Mouse (Mus musculus) lung, postnatal 0 days (tissue): ENCODE results near the gene Mul1.

Source experiments
- CTCF ChIP-seq: IDR thresholded peaks from 2 replicates; pipeline ENCODE4 v1.5.1; 2016; ENCODE audit warnings: antibody characterized with exemption, mild to moderate bottlenecking
- EP300 ChIP-seq: IDR thresholded peaks from 2 replicates; pipeline ENCODE4 v1.6.1; 2016; ENCODE audit warnings: antibody characterized with exemption, mild to moderate bottlenecking, control low read depth

DNA sequence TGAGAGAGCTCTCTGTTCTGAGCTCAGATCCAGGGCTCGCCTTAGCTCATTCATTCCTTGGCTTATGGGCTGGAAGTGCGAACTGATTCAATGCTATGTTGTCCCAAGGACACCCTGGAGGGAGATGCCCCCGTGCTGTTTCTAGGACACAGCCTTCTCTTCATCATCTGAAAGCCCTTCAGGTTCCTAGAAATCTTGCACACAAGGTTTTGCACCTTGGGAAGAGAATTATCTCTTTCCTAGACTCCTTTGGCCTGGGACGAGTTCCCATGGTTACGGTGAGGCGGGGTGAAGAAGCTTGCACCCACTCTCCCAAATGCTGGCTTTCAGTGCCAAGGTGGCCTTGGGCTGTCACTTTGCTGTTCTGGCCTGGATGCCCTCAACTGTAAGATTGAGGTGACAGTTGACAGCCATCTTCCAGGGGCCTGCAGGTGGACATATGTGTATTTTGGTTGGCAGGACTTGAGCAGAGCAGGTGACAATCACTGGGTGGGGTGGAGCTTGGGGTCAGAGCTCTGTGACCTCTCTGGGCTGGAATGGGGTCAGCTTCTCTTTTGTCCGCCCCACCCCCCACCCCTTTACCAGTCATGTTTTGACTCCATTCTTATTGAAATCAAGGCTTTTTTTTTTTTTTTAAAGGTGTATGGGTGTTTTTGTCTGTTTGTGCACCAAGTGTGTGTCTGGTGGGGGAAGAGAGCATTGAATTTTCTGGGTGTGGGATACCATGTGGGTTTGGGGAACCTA is 14.6 kb downstream of the Mul1 start:
- TF ChIP-seq CTCF (no peak), EP300 (no peak)
